Mouse (Mus musculus) brain, adult 2 months (tissue): ENCODE results near the gene D230025D16Rik.
"Not testable (repeated sequence)": the region's sequence is repeated elsewhere in the genome, so short reads cannot be mapped to it uniquely, and the experiment has no call there.

ENCODE experiments used
- DNase-seq: peaks from one replicate; pipeline ENCODE4 v3.0.0; 2011; ENCODE audit warnings: low read depth, low spot score

D230025D16Rik gene

DNA sequence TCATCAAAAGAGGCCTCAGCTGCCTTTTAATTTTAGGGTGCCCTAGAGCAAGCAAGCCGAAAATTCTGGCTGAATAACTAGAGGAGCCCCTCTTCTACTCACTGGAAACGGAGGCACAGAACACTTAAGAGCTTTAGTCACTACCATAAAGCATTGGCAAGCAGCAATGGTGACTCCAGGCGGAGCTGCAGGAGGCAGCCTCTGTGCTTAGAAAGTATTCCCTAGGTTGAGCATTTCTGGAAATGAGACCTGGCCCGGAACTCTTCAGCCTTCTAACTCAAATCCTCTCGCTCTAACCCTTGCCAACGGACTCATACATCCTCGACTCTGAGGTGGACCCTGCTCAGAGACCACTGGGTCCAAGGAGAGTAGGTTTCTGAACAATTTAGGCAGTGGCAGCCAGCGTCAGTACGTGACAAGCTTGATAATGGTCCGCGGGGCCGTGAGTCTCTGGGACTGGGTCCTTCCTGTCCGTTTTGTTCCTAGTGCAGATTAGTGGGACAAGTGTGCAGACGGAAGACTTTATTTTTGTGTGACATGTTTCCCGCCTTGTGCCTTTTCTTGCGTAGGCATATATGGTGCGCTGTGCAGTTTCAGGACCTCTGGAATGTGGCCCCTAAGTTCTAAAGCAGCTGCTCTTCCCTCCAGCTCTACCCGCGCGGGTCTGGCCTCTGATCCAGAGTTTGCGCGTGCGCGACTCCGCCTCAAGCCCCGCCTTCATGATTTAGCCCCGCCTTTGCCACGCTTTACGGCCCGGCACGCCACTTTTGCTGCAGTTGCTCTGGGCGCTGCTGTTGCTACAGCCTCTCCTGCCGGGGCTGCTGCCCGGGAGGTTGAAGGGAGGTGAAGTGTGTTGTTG is at the start of gene D230025D16Rik:
TSS of gene D230025D16Rik (plus strand) at position 733 of the 859 bp plus-strand sequence.
- peak; percentile 98 for DNase-seq

DNA sequence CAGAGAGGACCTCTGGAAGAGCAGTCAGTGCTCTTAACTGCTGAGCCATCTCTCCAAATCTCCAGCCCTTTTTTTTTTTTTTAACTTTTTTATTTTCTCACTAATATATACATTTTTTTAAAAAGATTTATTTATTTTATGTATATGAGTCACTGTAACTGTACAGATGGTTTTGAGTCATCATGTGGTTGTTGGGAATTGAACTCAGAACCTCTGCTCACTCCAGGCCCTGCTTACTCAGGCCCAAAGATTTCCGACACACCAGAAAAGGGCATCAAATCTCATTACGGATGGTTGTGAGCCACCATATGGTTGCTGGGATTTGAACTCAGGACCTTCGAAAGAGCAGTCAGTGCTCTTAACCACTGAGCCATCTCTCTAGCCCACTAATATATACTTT is 49.7 kb upstream of the D230025D16Rik start:
- not testable (repeated sequence) for DNase-seq

DNA sequence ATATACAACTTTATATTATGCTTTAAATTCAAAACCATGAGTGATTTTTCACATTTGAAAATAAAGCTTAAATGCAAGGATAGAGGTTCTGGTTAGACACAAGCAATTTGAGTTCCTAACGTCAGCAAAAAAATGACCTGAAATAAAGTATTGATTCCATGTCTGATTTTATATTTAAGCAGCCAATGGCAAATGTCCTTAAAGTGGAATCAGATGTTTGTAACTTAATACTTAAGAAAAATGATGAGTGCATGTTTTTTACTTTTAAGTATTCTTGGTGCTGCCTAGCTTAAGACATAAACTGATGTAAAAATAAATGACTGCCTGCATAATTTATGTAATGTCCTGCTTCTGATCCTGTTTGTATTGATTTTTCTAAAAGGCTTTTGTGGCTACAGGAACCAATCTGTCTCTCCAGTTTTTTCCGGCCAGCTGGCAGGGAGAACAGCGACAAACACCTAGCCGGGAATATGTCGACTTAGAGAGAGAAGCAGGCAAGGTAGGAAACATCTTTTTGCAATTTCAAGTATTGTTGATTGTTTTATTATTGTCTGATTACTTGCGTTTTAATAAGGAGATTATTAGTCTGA is 46.6 kb upstream of the D230025D16Rik start:
- DNase-seq = no peak

DNA sequence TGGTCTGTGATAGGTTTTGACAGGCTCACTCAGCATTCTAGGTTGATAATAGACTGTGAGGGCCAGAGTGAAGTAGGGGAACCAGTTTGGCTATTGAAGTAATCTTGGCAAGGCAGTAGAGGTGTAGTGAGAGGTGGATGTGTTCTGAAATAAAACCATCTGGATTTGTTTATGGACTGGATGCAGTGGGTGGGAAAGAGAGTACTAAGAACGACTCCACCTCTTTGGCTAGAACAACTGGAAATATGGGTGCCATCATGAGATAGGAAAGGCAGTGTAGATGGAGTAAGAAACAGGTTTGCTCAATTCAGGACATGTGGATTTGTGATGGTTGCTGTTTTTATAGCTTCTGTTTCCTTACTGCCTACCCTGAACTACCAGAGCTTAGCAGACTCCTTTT is 42.7 kb upstream of the D230025D16Rik start:
- DNase-seq = no peak

DNA sequence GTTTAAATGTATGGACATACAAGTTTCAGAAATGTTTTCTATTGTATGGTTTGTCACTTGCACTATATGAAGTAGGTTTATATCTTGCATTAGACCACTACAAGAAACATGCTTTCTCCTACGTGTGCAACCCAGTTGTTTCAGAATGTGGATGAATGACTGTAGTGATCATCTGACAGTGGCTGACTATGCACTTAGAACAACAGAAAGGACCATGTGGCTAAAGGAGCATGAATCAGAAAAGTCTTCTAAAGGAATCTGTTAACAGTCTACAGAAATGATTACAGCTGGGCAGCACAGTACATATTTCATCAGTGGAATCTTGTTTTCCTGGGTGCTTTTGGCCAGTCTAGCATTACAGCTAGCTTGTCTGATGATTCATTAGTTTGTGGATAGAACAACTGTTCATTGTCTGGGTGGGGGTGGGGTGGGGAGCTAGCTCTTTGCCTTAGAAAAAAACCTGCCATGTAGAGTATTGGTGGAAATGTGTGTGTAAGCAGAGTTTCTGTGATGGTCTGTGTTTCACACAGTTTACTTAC is 38.4 kb upstream of the D230025D16Rik start:
- peak; percentile 68 for DNase-seq

DNA sequence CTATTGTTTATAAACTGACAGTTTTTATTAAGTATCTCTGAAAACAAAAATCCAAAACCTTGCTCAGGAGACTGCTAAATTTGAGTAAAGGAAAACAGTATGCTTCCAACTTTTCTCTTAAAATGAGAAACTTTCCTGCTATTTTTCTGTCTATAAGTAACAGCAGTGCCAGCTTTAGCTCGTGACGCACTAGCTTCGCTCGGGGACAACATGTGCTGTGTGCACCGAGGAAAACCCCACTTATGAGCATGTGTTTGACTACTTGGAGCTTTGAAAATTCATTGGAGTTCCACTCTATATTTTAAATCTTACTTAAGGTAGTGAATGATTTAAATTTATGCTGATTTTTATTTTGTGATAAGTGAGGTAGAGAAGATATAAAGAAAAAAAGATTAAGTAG is 32.8 kb upstream of the D230025D16Rik start:
- peak; percentile 35 for DNase-seq

DNA sequence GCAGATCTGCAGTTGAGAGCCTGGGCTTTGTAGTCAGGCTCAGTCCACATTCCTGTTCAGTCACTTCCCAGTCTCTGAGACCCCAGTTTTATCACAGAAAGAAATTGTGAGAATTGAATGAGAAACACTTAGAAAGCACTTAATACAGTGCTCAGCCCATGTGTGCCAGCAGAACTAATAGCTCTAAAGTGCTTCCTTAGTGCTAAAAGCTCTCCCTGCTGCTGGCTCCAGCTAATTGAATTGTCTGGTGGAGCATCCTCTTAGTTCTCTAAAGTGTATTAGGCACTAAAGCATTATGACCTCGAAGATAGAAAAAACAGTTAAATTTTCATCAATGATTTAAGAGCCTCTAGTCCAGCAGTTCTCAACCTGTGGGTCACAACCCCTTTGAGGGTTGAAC is 19.2 kb upstream of the D230025D16Rik start:
- DNase-seq = no peak

DNA sequence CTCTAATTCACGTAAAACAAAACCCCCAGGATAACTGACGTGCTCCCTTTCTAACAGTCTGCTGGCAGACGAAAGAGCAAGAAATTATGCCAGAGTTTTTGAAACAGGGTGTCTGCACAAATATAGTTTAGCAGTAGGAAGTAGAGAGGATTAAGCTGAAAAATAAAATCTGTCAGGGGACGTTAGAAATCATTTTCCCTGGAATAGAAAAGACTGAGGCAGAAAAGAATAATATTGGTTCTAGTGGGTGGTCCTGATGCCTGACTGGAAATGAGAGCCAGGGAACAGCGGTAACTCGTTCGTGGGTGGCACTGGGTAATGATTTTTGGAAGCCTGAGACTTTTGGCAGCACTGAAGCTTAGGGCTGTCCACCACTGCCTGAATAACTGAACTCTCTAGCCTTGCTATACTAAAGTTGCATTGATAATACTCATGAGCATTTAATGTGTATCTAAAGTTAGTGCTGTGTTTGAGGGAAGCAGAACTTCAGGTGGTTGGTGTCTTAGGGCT is 18.1 kb upstream of the D230025D16Rik start:
- DNase-seq = peak; percentile 24

DNA sequence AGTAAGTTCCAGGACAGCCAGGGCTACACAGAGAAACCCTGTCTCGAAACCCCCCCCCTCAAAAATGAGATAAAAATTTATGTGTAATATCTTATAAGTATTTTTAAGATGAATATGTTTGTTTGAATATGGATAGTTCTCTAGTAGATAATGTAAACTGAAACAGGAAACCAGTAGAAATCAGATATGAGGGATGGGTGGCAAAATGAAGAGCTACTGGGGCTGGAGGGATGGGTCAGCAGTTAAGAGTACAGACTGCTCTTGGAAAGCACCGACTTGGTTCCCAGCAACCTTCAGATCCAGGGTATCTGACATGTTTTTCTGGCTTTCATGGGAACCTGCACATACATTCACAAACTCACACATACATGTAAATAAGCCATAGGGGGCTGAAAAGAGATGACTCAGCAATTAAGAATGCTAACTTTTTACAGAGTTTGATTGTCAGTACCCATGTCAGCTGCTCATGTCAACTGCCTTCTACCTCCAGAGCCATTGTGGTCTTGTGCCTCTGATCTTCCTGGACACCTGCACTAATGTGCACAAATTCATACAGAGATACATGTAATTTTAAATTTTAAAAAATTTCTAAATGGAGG is 17.2 kb upstream of the D230025D16Rik start:
- no peak for DNase-seq

DNA sequence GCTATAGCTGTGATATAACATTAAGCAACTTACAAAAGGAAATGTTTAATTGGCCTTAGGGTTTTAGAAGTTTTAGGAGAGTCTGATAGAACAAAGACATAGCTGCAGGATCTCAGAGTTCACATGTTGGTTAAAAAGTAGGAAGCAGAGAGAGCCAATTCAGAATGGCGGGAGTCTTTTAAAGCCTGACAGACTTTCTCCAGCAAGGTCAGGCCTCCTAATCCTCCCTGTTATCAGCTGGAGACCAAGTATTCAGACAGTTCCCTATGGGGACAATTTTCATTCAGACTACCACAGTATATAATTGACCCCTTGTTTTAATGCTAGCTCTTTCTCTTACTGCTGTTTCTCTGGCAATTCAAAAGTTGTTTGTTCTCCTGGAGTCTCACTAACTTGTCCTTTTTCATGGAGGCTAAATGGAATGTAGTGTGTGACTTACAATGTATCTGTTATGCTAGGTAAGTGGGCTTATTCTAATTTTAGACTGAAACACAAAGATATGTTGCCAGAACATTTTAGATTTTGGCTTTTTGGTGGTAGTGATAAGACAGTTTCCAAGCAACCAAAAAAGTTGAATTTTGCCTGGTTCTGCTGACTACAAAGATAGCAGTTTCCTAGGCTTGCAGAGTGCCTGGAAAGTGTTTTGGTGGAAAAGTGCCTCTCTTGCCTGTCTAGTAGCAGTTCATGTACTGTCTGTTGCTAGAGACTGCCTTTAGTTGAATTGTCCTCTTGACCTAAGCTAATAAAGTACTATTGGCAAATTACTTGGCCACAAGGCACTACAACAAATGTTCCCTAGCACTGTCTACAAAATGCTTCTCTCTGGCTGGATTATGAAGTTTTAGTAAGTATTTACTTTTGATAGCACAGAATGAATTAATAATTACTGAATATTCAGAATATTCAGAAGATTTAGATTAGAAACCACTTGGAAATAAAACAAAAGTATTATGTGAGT is 15.5 kb upstream of the D230025D16Rik start:
- peak; percentile 9 for DNase-seq

DNA sequence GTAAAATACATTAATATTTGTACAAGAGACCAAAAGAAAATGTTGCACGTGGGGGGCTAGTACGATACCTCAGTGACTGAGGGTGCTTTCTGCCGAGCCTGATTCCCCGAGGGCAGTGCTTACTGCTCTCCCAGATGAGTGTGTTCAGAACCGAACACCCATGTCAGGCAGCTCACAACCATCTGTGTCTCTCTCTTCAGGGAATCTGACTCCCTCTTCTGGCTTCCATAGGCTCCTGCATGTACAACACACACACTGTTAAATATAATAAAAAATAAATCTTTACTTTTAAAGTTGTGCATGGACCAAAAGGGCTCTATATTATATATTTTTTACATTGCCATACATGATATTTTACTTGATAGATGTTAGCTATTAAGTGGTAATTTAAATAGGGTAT is 10.8 kb upstream of the D230025D16Rik start:
- DNase-seq = no peak

DNA sequence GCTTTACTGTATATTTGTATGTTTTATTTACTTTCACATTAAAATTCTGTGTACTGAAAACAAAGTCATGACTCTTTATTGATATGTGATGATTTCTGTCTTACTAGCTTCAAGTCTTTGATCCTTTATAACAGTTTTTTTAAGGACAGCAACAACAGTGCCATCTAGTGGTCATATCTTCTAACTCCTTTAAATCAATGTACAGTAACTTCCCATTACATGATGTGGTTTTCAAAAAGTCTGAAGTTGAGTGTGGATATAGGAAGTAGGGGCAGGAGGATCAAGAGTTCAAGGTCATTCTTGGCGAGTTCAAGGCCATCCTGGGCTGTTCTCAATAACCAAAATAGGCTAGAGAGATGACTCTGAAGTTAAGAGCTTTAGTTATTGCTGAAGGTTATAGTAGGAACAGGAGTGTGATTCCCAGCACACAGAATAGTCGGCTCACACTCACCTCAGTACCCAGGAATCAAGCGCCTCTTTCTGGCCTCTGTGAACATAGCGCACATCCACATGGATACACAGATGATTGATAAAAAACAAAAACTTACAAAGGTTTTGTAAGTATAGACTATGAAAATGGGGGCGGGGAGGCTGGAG is 6.9 kb upstream of the D230025D16Rik start:
- peak; percentile 71 for DNase-seq

DNA sequence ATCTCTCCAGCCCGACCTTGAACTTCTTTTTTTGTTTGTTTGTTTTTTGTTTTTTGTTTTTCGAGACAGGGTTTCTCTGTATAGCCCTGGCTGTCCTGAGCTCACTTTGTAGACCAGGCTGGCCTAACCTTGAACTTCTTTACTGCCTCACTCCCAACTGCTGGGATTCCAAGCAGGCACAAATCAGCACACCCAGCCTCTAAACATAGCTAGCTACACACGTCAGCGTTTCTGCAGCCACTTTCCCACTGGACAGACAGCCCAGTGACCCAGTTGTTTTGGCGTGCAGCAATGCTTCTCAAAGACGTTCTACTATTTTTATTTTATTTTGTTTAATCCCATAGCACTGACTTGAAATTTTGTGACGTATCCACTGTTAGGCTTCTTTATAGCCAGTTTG is 1.1 kb upstream of the D230025D16Rik start:
- DNase-seq = peak; percentile 13

DNA sequence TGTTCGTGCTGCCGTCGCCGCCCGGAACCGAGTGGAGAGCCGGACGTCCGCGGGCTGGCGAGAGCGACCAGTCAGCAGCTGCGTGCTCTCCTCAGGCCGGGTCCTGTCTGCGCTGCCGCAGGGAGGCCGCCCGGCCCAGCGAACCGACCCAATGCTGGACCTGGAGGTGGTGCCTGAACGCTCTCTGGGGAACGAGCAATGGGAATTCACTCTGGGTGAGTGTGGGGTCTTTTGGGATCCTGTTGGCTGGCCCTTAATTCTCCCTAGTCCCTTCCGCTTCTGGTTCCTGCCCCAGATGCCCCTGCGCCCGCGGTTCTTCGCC is 288 bp downstream of the D230025D16Rik start:
- DNase-seq = no peak

DNA sequence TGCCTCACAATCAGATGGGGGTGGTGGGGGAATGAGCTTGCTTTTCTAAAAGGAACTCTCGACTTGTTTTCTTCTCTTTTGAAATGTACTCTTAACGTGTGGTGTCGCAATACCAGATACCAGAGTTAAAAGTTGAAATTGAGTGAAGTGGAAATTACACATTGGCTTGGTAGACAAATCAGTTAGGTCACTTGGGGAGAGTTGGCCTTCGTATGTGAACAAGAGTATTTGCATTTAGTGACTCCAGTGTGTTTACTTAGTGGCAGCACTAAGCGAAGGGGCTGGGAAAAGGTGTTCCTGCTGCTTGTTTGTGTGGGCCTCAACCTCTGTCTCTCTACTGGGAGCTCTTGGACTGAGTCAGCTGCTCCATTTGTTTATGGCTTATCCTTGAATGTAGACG is 972 bp downstream of the D230025D16Rik start:
- DNase-seq = no peak

DNA sequence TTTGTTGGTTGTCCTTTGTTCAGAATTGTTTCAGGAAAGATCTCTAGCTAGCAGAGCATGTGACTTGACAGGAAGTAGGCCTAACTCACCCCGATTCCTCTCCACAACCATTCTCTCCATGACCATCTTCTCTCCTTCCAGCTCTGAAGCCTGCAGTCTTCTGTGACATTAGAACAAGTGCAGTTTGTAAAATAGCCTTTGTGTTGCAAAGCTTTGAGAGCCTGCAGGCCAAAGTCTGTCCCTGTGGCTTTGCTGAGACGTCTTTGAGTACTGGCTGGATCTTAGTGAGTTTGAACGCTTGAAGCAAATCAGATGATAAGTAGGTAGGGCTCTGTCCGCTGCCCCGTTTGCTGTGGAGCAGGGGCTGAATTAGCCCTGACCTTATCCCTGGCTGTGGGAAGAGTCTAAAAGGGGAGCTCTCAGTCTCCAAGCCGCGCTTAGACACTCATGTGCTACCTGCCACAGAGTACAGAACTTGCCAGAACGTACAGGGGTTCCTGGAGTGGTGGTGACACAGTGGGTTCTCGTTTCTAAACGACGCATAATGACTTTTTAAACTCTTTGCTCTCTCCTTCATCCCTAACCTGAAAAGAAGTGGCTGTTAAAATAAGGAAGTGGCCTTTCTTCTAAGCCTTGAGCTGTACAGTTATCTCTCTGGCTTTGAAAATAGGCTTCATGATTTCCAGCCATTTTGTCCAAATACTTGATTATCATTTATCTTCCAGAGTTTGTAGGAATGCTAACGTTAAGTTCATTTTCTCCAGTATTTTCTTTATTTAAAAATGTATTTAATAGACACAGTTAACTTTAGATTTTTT is 6.8 kb downstream of the D230025D16Rik start:
- no peak for DNase-seq

DNA sequence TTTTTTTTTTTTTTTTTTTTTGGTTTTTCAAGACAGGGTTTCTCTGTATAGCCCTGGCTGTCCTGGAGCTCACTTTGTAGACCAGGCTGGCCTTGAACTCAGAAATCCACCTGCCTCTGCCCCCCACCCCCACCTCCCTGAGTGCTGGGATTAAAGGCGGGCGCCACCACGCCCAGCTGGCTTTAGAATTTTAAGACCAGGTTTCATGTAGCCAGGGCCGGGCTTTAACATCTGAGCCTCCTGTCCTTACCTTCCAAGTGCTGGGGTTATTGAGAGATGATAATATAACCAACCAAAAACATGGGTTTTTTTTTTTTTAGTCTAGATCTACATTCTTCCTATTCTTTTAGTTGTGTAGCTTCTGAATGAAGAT is 7.4 kb downstream of the D230025D16Rik start:
- not testable (repeated sequence) for DNase-seq

DNA sequence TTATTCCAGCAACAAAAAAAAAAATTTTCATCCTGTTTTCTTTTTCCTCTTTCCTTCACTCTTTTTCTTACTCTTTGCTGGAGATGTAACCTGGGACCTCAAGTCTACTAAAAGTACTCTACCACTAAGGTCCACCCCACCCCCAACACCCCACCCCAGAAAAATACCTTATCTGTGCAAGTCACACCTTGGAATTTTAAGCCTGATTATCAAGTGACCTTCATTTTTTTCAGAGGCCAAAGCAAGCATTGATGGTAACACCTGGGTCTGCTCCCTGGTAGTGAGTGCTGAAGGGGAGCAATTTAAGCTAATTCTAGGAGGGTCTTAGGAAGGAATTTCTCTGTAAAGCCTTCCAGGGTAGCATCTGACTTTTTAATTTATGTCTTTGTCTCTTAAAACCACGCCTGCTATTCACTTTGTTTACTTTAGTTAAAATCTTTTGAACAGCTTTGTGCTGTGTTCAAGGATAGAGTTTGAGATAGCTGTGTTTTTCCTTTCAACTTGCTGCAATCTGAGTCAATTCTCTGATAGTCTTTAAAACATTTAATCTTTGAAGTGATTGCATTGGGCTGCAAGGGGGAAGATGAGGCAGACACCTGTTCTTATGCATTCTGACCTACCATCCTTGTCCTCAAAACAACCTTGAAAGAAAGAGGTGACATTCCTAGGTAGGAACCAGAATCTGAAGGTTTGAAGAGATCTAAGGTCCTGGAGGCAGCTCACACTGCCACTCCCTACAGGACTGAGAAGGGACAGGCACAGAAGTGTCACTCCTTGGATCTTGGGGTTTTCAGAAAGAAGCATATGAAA is 8.4 kb downstream of the D230025D16Rik start:
- no peak for DNase-seq

DNA sequence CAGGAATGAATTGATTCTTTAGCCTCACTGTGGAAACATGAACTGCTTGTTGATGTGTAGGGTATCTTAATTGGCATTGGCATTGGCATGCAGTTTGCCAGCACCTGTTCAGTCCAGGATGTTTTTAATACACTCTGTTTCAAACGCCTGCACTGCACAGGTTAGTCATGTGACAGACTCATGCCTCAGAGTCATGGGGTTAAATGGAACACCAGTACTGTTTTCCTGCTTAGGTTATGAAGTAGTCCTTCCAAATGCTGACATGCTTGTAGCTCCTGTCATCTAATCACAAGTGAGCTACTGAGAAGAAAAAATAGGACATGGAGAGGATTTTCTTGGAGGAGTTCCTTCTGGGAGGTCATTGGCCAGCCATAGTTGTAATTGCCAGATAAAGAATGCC is 10.3 kb downstream of the D230025D16Rik start:
- DNase-seq = no peak
